Mouse (Mus musculus) midbrain, embryonic 16.5 days (tissue): ENCODE measurements around the gene Parva. TPM values are rescaled to one million over a fixed set of nuclear protein-coding genes. Genes with fewer than 3 reads are reported as not detected.

Experiments used
- ATAC-seq: fragments of 200-750 bp; cut with Nextera tagmentation; 2 replicates; pipeline ENCODE4 v1.8.0; 2017; ENCODE audit warnings: moderate TSS enrichment
- H3K27ac ChIP-seq: fragments of 300-500 bp; sonication (generic); 2 replicates; pipeline ENCODE4 v1.5.1; 2014; ENCODE audit warnings: mild to moderate bottlenecking, low read length, mixed read lengths
- H3K27me3 ChIP-seq: fragments of 300-500 bp; sonication (generic); 2 replicates; pipeline ENCODE4 v1.6.1; 2014; ENCODE audit warnings: low read depth, low read length, mixed read lengths; ENCODE audit not compliant: control insufficient read depth, insufficient read depth
- H3K36me3 ChIP-seq: fragments of 300-500 bp; sonication (generic); 2 replicates; pipeline ENCODE4 v1.6.1; 2014; ENCODE audit warnings: mild to moderate bottlenecking, low read length, moderate library complexity, mixed read lengths; ENCODE audit not compliant: control insufficient read depth, insufficient read depth
- H3K4me1 ChIP-seq: fragments of 300-500 bp; sonication (generic); 2 replicates; pipeline ENCODE4 v1.6.1; 2014; ENCODE audit warnings: mild to moderate bottlenecking, low read length, mixed read lengths; ENCODE audit not compliant: control insufficient read depth, insufficient read depth
- H3K4me2 ChIP-seq: fragments of 300-500 bp; sonication (generic); 2 replicates; pipeline ENCODE4 v1.6.1; 2014; ENCODE audit warnings: mild to moderate bottlenecking, low read length, mixed read lengths
- H3K4me3 ChIP-seq: fragments of 300-500 bp; sonication (generic); 2 replicates; pipeline ENCODE4 v1.5.1; 2014; ENCODE audit warnings: low read depth, mild to moderate bottlenecking, low read length, moderate library complexity, mixed read lengths
- H3K9ac ChIP-seq: fragments of 300-500 bp; sonication (generic); 2 replicates; pipeline ENCODE4 v1.6.1; 2014; ENCODE audit warnings: low read depth, low read length, mixed read lengths
- H3K9me3 ChIP-seq: fragments of 300-500 bp; sonication (generic); replicated peaks from 2 replicates; pipeline ENCODE4 v1.6.1; 2014; ENCODE audit warnings: mild to moderate bottlenecking, low read length, mixed read lengths; ENCODE audit not compliant: control insufficient read depth, poor library complexity, severe bottlenecking
- WGBS: fragments of 180-500 bp; shearing (Covaris S2); extraction: QIAGEN DNeasy Blood & Tissue Kit; methylation state at CpG from one replicate; pipeline ENCODE4 v1.1.7; 2014; 5-methylcytosine and 5-hydroxymethylcytosine counted together
- polyA plus RNA-seq: library from polyadenylated mRNA; unstranded; fragments of >200 nt; fragmentation: Nextera tagmentation; extraction: Ambion mirVana; gene quantifications from 2 replicates; pipeline ENCODE4 v1.2.1, GENCODE M21; 2015

Gene Parva
- polyA plus RNA-seq, 1 experiment from 2014 or later: 24.9 TPM

- Histone ChIP-seq H3K9ac (no peak overlapping the region), H3K9me3 (no peaks in the 10 kb centered on the region), H3K27ac (no peak overlapping the region), H3K4me1 (peaks cover 4% of the 10 kb centered on the region; the same call in 1 of the 2 replicates), H3K4me2 (no peak overlapping the region), H3K36me3 (no peaks in the 10 kb centered on the region), H3K27me3 (no peaks in the 10 kb centered on the region), H3K4me3 (no peak overlapping the region)
- no peak for ATAC-seq
- WGBS: 78% methylated on average over 7 of the region's 7 CpGs
Measured at GRCm38 (mm10) chr7:112496921-112497320, 69.6 kb downstream of the Parva start.

- Histone ChIP-seq H3K27me3 (no peaks in the 10 kb centered on the region), H3K9ac (no peak overlapping the region), H3K27ac (no peak overlapping the region), H3K4me1 (peaks cover 15% of the 10 kb centered on the region), H3K9me3 (no peaks in the 10 kb centered on the region), H3K4me3 (no peak overlapping the region), H3K36me3 (no peaks in the 10 kb centered on the region), H3K4me2 (no peak overlapping the region)
- no peak for ATAC-seq
- 71% methylated on average over 9 of the region's 9 CpGs for whole genome bisulfite sequencing
Measured at GRCm38 (mm10) chr7:112498591-112499301, 71.4 kb downstream of the Parva start.

- no peak overlapping the region for H3K27ac ChIP-seq
- no peak overlapping the region for H3K9ac ChIP-seq
- no peaks in the 10 kb centered on the region for H3K9me3 ChIP-seq
- no peak overlapping the region for H3K4me3 ChIP-seq
- ATAC-seq: no peak
- no peaks in the 10 kb centered on the region for H3K27me3 ChIP-seq
- H3K4me1 ChIP-seq: peaks cover 15% of the 10 kb centered on the region
- no peaks in the 10 kb centered on the region for H3K36me3 ChIP-seq
- H3K4me2 ChIP-seq: no peak overlapping the region
- 62% methylated on average over 10 of the region's 10 CpGs for WGBS
Measured at GRCm38 (mm10) chr7:112499453-112500133, 72.3 kb downstream of the Parva start.

- Histone ChIP-seq H3K27ac (no peak overlapping the region), H3K4me3 (no peak overlapping the region), H3K36me3 (no peaks in the 10 kb centered on the region), H3K4me2 (no peak overlapping the region), H3K9ac (no peak overlapping the region), H3K4me1 (peaks cover 15% of the 10 kb centered on the region), H3K9me3 (no peaks in the 10 kb centered on the region), H3K27me3 (no peaks in the 10 kb centered on the region)
- ATAC-seq: no peak
- WGBS: 42% methylated on average over 7 of the region's 7 CpGs
Measured at GRCm38 (mm10) chr7:112500134-112500490, 72.8 kb downstream of the Parva start.

- no peak overlapping the region for H3K9ac ChIP-seq
- peaks cover 13% of the 10 kb centered on the region for H3K4me1 ChIP-seq
- H3K4me2 ChIP-seq: peak overlapping the region; percentile 31; the same call in 1 of the 2 replicates
- 21% methylated on average over 17 of the region's 18 CpGs for WGBS
- H3K36me3 ChIP-seq: no peaks in the 10 kb centered on the region
- no peaks in the 10 kb centered on the region for H3K27me3 ChIP-seq
- H3K4me3 ChIP-seq: no peak overlapping the region
- 0 out of 2 replicates have a peak, but pooled peaks have one; percentile 56 for ATAC-seq
- 0 out of 2 replicates have a peak overlapping the region, but pooled peaks have one; percentile 47 for H3K27ac ChIP-seq
- H3K9me3 ChIP-seq: no peaks in the 10 kb centered on the region
Measured at GRCm38 (mm10) chr7:112502050-112502809, 74.9 kb downstream of the Parva start.

- no peaks in the 10 kb centered on the region for H3K27me3 ChIP-seq
- no peaks in the 10 kb centered on the region for H3K36me3 ChIP-seq
- no peaks in the 10 kb centered on the region for H3K9me3 ChIP-seq
- H3K4me2 ChIP-seq: peak overlapping the region; percentile 31; the same call in 1 of the 2 replicates
- peaks cover 13% of the 10 kb centered on the region for H3K4me1 ChIP-seq
- WGBS: 36% methylated on average over 5 of the region's 5 CpGs
- no peak overlapping the region for H3K27ac ChIP-seq
- H3K4me3 ChIP-seq: no peak overlapping the region
- no peak overlapping the region for H3K9ac ChIP-seq
- ATAC-seq: no peak
Measured at GRCm38 (mm10) chr7:112502845-112503244, 75.5 kb downstream of the Parva start.

GRCm38 (mm10) chr7:112503448-112503847, 76.1 kb downstream of the Parva start:
- Histone ChIP-seq H3K36me3 (no peaks in the 10 kb centered on the region), H3K9ac (no peak overlapping the region), H3K27ac (no peak overlapping the region), H3K4me1 (peaks cover 13% of the 10 kb centered on the region), H3K4me3 (no peak overlapping the region), H3K9me3 (no peaks in the 10 kb centered on the region), H3K4me2 (no peak overlapping the region), H3K27me3 (no peaks in the 10 kb centered on the region)
- ATAC-seq: no peak
- 81% methylated on average over 6 of the region's 6 CpGs for WGBS

- Histone ChIP-seq H3K36me3 (no peaks in the 10 kb centered on the region), H3K9ac (no peak overlapping the region), H3K4me3 (no peak overlapping the region), H3K27me3 (no peaks in the 10 kb centered on the region), H3K4me2 (no peak overlapping the region), H3K4me1 (peaks cover 13% of the 10 kb centered on the region), H3K9me3 (no peaks in the 10 kb centered on the region), H3K27ac (no peak overlapping the region)
- WGBS: 86% methylated on average over 3 of the region's 3 CpGs
- ATAC-seq: no peak
Measured at GRCm38 (mm10) chr7:112503917-112504316, 76.6 kb downstream of the Parva start.

GRCm38 (mm10) chr7:112509107-112509506, 81.8 kb downstream of the Parva start:
- Histone ChIP-seq H3K9ac (no peak overlapping the region), H3K27me3 (no peaks in the 10 kb centered on the region), H3K9me3 (no peaks in the 10 kb centered on the region), H3K4me1 (peaks cover 12% of the 10 kb centered on the region), H3K36me3 (no peaks in the 10 kb centered on the region), H3K4me3 (no peak overlapping the region), H3K27ac (no peak overlapping the region), H3K4me2 (no peak overlapping the region)
- 88% methylated on average over 8 of the region's 8 CpGs for WGBS
- ATAC-seq: no peak
